Mouse (Mus musculus) T-helper 2 cell (primary cell): ENCODE results near the gene St6galnac6.

Experiments
- in situ Hi-C: fragments of 300-600 bp; cut with MboI, MseI; formaldehyde crosslinking; loops from one replicate; pipeline ENCODE4 v1.15.1; 2025; ENCODE audit warnings: high pct_unique_total_duplicates

Gene St6galnac6

DNA sequence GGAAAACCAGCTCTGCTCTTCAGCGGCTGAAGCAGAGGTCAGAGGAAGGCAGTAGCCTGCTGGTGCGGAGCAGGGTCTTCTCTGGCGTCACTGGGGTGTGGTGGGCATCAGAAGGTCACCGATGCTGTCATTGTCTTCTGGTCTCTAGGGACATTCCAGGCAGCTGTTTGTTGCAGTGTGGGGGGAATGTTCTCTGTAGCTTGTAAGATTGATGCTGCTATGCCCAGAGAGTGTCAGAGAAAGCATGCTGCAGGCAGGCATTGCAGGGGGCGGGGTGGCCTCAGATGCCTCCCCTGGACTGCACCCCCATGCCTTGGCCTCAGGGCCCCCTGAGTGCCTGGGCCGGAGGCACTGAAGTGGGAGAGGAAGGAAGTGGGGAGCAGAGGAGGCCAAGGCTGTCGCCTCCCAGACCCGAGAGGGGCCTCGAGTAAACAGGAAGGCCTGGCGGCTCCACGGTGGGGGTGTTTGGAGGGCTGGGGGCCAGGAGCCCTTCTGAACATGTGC lies 38.3 kb downstream of the St6galnac6 start:
- in situ Hi-C loops, result no loop called here

DNA sequence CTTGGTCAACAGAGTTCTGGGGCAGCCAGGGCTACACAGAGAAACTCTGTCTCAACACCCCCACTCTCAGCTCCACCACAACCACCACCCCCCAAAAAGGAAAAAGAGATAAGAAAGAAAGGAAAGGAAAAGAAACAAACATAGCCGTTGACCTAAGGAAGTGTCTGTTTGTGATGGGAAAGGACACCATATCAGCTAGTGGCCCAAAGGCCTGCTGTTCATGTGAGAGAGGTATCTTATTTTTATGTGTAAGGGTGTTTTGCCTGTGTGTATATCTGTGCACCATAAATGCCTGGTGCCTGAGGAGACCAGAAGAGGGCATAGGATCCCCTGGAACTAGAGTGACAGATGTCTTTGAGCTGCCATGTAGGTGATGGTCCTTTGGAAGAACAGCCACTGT lies 40.1 kb downstream of the St6galnac6 start:
- in situ Hi-C loops, result no loop called here

DNA sequence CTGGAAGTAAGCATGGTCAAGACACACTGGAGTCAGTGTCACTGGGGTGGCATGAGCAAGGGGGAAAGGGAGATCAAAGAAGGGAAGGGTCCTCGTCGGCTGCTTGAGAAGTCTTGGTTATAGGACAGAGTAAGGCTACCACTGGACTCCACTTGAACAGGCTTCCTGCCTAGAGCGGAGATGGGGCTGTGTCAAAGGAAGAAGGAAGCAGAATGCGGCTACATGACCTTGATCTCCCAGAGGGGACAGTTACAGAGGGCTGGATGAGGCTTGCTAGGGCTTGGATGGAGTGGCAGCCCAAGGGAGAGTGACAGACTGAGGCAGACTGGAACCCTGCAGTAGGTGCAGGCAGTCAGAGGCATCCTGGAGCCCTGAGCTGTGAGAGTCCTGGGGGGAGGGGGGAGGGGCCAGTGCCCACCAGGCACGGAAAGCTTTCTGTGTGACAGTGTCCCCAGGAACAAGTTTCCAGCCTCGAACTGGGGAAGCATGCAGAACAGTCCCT lies 41.1 kb downstream of the St6galnac6 start:
- in situ Hi-C loops, result no loop called here

DNA sequence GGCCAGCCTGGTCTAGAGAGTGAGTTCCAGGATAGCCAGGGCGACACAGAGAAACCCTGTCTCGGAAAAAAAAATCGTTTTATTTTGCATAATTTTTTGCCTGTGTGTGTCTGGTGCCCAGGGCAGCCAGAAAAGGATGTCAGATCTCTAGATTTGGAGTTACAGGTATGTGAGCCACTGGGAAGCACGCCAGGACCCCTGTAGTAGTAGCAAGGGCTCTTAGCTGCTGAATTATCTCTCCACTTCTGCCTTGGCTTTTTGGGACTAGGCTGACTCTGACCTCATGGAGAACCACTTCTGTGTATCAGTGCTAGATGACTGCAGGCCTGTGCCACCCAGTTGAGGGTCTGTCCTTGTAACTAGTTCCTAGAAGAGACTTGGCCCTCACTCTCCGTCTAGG lies 42.3 kb downstream of the St6galnac6 start:
- in situ Hi-C loops, result no loop called here

DNA sequence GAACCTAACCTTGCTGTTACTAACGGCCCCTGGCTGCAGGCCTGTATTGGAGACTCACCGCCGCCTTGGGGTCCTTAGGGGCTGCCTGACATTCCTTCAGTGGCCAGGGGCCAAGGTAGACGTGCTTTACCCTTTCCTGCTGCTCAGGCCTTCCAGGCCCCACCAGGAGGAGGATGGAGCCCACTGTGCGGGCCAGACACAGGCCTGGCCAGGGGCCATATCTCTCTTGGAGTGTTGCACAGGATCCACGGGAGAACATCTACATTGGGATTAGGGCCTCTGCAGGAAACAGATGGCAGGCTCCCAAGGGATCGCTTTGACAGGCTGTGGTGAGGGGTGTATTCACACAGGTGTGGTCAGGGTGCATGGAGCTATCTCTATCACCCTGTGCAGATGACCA lies 43.3 kb downstream of the St6galnac6 start:
- in situ Hi-C loops, result no loop called here

DNA sequence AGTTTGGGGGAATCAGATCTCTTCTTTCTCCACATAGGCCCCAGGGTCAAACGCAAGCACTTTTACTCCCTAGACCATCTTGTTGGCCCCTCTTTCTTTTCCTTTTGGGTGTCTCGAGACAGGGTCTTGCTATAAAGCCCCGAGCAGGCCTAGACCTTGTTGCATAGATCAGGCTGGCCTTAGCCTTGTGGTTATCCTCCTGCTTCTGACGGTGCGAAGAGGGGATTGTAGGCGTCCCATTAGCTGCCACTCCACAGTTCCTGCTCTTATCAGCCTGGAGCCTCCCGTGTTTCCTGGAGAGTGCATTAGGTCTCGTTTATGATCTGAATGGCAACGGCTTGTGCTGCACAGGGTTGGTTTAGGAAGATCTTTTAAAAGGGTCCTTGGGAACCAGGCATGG lies 44.6 kb downstream of the St6galnac6 start:
- in situ Hi-C loops, result no loop called here

DNA sequence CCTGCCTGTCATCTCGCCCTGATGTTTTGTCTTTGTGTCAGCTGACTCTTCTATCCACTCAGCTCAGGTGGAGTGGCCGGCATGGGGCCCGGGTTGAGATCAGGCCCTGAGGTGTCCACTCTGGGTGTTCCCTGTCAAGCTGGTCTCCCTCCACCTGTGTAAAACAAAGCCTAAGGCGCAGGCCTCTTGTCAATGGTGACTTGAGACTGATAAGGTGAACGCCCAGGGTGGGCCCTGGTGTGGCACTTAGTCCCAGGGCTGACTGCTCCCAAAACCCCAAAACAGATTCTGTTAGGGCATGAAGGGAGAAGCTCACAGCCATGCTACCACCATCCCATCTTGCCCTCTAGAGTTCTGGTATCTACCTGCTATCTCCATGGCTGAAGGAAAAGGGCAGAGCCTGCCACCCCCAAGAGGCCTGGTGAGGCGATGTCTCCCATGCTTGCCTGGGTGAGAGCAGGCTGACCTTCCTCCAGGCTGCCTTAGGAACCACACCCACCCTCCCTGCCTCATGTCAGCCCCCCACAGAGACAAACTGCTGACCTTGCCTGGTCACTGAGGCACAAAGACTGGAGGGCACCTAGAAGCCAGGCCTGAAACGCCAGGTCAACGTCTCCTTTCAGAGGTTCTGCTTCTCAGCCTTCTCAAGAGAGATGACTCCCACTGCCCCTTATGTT lies 45.4 kb downstream of the St6galnac6 start:
- in situ Hi-C loops, result no loop called here

DNA sequence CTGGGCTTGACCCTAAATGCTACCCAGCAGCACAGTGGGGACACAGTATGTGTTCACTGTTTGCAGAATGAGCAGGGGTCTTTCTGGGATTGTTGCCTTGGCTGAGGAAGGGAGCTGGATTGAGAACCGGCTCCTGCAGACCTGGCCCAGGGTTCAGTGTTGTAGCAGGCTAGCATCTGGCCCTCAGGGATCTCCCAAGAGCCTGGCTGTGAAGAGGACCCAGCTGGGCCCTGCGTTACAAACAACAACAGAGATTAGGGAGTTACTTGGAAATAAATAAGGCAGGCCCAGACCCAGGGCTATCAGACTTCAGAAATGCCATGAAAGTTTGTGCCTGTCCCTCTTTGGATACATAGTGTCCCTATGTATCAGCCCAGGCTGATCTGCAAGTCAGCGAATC lies 46.1 kb downstream of the St6galnac6 start:
- in situ Hi-C loops, result no loop called here

DNA sequence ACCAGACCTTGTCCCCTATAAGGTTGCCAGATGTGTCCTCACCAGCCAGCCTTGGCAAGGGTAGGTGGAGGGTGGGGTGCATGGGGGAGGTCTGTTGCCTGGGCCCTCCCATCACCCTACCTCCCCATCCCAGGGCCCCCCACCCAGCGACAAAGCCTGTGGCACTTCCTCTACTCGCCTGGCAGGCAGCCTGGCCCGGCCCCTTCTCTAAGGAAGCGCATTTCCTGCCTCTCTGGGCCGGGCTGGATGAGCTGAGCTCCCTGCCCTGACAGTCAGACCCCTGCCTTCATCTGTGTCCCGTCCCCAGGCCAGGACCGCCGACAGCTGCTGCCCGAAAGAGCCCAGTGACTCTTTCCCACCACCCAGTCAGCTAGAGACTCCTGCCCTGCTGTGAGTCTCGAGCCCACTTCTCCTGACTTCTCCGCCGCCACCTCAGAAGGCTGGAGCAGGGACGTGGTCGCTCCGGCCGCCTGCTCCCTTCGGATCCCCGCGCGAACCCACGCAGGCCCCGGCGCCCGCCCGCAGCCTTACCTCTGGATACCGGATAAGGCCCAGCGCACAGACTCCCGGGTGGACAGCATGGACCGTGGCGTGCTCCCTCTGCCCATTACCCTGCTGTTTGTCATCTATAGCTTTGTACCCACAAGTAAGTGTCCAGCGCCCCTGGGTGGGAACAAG lies 47.0 kb downstream of the St6galnac6 start, which contains the start of gene Eng:
Eng (plus strand) TSS at position 217 of the 678 bp plus-strand sequence.
- in situ Hi-C loops, result no loop called here

DNA sequence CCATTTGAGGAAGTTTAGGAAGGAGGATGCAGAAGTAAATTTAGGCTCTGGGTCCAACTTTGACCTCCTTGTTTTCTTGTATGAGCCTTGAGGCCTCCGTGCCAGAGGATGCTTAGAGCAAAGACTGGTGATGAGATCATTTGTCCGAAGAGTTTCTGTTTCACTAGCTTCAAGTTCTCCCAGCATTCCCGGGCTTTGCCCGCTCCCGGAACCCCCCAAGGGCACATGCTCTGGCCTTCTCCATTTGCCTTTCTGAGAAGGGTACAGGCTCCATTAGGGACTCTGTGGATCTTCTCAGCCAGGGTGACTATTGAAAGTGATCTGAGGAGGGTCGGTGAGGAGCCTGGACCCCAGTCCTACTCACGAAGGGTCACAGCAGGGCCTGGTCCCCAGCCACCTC lies 47.9 kb downstream of the St6galnac6 start:
- in situ Hi-C loops, result no loop called here

DNA sequence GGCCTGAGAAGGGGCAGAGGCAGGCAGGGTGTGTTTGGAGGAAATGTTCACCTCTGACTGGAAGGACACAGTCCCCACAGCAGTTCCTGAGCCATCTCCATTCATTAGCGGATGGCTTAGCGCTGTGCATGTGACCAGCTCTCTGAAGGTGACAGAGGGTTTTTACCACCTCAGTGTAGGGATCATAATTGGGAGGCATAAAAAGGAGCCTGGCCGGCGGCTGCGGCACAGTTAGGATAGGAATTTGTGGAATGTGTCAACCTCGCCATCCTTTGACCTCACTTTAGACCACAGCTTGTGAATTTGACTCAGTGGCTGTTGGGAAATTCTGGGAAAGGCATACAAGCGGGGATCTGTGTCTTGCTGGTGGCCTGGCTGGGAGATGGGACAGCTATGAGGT lies 54.3 kb downstream of the St6galnac6 start:
- in situ Hi-C loops, result loop anchor here (25.0 kb wide), 1 partner anchor 1384 kb away; no protein-coding TSS in a partner anchor

DNA sequence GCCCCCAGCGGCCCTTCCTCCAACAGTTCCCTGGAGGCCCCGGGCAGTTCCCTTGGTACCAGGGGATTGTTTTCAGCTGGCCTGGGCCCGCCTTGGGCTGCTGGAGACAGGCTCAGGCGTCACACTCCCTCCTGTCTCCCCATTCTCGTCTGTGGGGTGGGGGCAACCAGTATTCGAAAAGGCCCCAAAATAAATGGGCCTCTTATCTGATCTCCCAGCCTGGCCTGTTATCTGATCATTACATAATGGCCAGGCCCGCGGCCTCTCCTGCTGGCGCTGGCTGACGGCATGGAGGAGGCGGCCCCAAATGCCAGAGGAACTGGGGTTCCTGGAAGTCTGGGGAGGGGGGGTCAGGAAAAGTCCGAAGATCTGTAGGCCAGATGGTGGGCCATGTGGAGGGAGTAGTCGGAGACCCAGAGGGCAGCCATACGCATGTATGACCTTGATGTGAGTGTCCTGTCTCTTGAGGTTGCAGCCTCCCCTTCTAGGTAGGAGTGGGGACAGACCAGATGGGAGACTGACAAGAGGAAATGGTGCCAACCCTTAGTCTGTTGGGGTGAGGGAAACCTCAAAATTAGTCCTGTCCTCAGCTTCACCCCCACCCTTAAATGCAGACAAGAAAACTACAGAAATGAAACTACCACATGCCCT lies 55.4 kb downstream of the St6galnac6 start:
- in situ Hi-C loops, result loop anchor here (25.0 kb wide), 1 partner anchor 1382 kb away; no protein-coding TSS in a partner anchor

DNA sequence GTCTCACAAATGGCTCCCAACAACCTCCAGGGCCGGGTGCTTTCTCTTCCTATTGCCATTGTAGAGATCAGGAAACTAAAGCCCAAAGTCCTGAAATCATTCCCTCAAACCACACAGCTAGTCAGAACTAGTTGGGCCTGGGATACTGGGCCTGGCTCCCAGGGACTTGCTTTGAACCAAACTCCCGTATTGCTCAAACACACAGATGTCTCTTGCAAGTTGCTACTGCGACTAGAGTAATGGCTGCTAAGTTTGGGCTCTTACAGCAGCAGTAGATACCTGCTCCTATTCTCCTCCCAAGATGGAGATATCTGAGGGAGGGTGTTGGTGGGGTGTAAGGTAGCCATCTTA lies 55.9 kb downstream of the St6galnac6 start:
- in situ Hi-C loops, result loop anchor here (25.0 kb wide), 1 partner anchor 1382 kb away; no protein-coding TSS in a partner anchor

DNA sequence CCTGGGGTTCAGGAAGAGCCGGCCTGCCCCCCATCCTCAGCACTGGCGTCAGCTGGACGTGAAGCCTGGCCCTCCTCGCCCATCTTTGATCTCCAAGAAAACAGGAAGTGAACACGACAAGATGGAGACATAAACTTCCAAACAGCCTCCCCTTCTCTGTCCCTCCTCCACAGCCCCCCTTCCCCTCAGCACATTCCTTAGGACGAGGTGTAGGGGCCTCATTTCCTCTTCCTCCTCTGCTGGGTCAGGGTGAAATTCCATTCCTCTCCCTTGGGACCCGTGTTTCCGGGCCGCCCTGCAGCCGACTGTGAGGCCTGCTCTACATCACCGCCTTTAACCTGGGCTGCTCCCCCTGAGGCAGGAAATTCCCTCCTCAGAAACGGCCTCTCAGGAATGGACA lies 56.3 kb downstream of the St6galnac6 start:
- in situ Hi-C loops, result loop anchor here (25.0 kb wide), 1 partner anchor 1381 kb away; no protein-coding TSS in a partner anchor

DNA sequence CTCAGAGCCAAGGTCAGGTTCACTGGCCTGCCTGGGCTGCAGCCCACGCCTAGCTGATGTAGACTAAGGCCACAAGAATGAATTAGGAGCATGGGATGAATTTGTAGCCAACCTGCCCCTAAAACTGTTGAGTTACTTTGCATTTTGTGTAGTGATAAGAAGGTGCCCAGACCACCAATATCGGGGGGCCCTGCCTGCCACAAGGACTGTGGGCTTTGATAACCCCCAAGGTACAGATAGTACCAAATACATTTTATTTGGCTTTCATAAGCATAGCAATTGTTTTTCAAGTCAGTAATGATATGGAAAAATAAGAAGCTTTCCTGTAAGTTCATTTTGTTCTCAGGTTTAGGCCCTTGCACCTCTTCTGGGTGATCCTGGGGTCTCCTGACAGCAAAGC lies 59.4 kb downstream of the St6galnac6 start:
- in situ Hi-C loops, result loop anchor here (25.0 kb wide), 1 partner anchor 1378 kb away; no protein-coding TSS in a partner anchor

DNA sequence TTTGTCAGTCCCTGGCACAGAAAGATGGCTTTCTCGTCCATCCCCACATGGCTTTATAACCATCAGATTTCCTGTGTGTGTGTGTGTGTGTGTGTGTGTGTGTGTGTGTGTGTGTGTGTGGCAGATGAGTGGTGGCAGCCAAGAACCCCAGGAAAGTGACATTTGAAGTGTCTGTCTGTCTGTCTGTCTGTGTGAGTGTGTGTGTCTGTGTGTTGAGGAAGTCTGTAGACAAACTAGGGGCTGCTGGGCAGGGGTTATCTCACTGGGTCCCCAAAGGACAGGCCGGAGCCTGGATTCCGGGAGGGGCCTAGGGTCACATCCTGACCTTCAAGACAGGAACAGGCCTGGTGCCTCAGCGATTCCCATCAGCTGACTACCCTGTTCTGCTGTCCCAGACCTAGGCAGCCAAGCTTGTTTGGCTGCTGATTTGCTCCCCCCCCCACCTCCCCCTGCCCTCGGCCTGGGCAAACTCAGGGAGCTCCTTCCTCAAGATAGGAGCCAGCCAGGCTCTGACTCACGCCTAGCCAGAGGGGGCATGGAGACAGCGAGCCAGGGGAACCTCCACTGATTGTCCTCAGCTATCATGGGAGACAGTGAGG lies 62.1 kb downstream of the St6galnac6 start:
- in situ Hi-C loops, result loop anchor here (25.0 kb wide), 1 partner anchor 1376 kb away; no protein-coding TSS in a partner anchor

DNA sequence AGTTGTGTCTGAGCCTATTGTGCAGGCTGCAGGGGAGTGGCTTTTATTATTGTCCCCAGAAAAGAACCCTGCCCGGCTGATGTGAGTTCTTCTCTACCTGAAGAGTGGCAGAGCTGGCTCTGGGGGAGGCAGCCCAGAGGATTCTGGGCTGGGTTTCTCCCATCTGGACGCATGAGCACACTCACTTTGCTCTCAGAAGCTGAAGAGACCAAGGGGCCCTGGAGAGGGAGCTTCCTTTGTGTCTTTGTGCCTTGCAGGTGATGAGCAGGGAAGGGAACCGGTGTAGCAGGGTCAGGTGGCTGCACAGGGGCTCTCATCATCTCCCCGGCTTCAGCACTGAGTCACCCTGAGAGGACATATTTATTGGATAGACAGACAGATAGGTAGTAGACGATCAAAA lies 62.8 kb downstream of the St6galnac6 start:
- in situ Hi-C loops, result loop anchor here (25.0 kb wide), 1 partner anchor 1375 kb away; no protein-coding TSS in a partner anchor

DNA sequence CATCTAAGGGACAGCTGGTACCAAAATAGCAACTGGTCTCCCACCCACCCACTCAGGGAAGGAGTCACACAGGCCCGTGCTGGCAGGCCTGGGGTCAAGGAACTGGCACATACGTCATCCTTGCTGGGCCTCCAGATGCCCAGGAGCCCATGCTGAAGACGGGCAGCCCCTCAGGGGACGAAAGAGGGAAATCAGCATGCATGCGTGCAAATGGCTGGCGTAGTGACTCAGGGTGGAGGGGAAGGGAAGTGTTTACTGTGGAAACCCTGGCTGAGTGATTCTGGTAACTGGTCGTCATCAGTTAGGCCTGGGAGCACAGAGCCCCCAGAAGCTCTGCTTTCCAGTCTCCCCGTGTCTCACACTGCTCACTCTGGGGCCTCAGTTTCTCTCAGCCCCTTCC lies 65.8 kb downstream of the St6galnac6 start:
- in situ Hi-C loops, result loop anchor here (5.0 to 25.0 kb wide), 2 partner anchors 38 to 1372 kb away; no protein-coding TSS in a partner anchor

DNA sequence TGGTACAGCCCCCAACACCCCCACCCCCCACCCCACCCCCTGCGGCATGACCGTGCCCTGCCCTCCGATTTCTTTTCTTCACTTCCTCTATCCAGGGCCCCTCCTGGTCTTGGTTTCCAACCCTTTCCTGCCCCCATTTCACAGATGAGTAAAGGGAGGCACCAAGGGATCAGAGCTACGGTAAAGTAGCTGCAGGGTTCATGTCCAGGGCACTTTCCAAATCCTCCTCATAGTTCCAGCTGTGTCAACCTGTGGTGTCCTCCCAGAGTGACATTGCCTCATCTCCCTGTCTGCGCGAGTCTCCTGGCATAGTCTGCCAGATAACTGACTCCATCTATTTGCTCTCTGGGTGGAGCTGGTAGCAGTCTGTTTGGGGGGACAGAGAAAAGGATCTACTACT lies 66.3 kb downstream of the St6galnac6 start:
- in situ Hi-C loops, result loop anchor here (5.0 to 25.0 kb wide), 2 partner anchors 39 to 1371 kb away; no protein-coding TSS in a partner anchor

DNA sequence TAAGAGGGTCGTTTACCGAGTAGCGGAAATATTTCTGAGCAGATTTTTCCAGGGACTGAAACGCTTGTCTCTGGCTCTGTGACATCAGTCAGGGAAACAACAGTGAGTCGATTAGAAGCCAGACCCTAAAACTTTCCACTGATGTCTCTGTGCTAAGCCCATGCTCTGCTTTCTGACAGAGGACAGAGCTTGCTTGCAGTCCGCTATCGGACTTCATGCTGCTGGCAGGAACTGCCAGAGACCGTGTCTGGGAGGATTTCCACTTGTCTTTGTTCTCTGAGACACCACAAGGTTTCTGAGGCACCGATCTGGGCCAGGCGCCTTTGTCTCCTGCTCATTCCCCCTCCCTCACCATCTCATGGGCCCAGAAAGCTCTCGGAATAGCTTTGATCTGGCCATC lies 68.3 kb downstream of the St6galnac6 start:
- in situ Hi-C loops, result loop anchor here (5.0 to 25.0 kb wide), 2 partner anchors 40 to 1370 kb away; no protein-coding TSS in a partner anchor

DNA sequence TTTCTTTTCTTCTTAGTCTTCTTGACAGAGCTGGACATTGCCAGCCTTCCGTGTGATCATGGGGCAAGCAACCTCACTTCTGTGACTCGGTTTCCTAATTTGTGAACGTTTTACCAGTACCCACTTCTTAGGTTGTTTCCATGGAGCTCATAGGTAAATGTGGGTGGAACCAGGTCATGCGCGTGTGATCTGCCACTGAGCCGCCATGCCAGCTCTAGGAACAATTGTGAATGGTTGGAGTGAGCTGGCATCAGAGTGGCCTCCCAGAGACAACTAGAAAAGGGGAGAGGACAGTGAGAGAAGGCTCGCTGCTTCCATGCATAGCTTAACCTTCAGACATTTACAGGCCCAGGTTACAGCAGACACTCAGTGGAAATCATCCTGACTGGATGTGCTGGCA lies 68.7 kb downstream of the St6galnac6 start:
- in situ Hi-C loops, result loop anchor here (5.0 to 25.0 kb wide), 2 partner anchors 41 to 1369 kb away; no protein-coding TSS in a partner anchor
